Mouse (Mus musculus): ENCODE results near the gene Exph5. TPM values are rescaled to one million over a fixed set of nuclear protein-coding genes. Genes with fewer than 3 reads are reported as not detected.

Exph5 gene
- total RNA-seq, 2 experiments from 2014 or later = not detected

- ATAC-seq (replicated peaks; ENCODE audit: low FRiP score, poor library complexity, severe bottlenecking) = no peak
Measured at GRCm38 (mm10) chr9:53402291-53402711, 100.8 kb downstream of the Exph5 start, which contains the start of gene 4930550C14Rik. Gene 4930550C14Rik (plus strand): TSS chr9:53402325.

DNA sequence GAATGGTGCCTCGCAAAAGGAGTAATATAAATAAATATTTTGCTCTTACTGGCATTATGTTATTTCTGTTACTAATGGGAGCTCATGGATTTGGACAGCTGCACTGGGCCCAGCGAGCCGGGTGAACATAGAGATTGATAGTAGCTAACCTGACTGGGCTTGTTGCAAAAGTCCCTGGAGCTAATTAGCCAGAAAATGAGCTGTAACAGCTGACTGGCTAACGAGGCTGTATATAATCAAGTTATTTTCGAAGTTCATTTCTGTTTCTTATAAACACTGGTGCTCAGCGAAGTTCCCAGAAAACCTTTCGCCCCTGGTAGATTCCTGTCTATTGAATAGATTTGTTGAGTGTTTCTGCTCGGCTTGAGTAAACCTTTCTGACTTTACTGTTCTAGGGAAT is 101.5 kb downstream of the Exph5 start:
- ATAC-seq (replicated peaks; ENCODE audit: low FRiP score, poor library complexity, severe bottlenecking) = no peak

DNA sequence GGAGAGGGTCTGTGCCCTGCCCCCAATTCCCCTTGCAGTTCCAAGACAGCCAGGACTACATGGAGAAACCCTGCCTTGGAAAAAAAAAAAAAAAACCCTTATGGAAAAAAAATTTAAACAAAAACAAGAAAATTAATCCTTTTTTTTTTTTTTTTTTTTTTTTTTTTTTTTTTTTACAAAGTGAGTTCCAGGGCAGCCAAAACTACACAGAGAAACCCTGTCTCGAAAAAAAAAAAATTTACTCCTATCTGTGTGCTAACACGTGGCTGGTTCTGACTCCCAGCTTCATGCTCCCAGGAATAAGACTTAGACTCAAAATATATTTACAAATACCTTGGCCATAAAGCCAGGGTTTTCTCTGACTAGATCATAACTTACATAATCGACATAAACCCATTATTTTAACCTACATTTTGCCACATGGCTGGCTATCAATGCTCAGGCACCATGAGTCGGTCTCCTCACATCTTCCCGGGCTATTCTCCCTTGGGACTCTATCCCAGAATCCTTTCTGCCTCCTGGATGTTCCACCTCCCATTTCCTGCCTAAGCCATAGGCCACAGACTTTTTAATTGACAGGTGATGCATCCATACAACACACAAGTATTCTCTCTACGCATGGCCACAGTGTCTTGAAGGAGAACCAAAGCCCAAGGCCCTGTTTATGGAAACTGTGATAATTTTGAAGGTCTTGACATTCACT is 102.7 kb downstream of the Exph5 start:
- ATAC-seq (replicated peaks; ENCODE audit: low FRiP score, poor library complexity, severe bottlenecking) = no peak

DNA sequence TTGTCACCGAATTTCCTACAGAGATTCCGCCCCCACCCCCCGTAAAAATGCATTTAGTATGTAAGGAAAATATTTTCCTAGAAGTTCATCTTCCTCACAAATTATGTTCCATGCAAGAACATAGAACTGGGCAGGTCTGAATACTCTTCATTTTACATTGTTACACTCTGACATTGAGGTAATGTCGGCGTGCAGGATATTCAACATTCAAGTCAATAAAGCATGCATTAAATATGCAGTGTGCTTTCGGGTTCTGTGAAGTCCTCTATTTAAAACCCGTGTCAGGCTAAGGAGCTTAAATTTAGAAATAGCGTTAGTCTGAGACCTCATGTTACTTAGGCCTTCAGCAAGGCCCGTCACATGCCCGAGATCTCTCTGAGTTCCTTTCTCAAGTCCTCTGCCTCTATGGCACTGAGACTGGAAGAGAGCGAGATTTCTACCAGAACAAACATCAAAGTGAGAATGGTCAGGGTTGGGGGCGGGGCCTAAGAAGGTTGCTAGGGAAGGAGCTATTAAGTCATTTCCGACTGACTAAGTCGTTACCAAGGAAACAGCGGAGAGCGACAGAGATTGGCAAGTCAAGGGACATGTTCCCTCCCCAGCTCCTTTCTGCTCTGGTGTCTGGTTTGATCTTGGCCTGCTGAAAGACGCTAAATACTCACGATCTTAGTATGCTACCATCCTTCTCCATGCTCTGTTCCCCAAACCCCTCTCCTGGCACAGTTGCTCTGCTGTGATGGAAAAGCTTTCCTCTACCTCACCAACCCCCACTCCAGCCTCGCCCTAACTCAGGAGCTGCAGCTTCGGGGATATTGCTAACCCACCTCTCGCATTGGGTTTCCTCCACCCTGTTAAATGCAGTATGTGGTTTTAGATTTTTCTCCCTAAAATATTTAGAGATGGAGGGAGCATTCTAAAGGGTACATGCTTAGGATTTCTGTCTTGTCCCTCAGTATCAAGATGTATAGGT is 103.6 kb downstream of the Exph5 start:
- peak; percentile 49 for ATAC-seq (replicated peaks; ENCODE audit: low FRiP score, poor library complexity, severe bottlenecking)

GRCm38 (mm10) chr9:53408548-53408947 is 107.1 kb downstream of the Exph5 start:
- no peak for ATAC-seq (replicated peaks; ENCODE audit: low FRiP score, poor library complexity, severe bottlenecking)

GRCm38 (mm10) chr9:53408953-53409361 is 107.5 kb downstream of the Exph5 start:
- ATAC-seq (replicated peaks; ENCODE audit: low FRiP score, poor library complexity, severe bottlenecking) = no peak

DNA sequence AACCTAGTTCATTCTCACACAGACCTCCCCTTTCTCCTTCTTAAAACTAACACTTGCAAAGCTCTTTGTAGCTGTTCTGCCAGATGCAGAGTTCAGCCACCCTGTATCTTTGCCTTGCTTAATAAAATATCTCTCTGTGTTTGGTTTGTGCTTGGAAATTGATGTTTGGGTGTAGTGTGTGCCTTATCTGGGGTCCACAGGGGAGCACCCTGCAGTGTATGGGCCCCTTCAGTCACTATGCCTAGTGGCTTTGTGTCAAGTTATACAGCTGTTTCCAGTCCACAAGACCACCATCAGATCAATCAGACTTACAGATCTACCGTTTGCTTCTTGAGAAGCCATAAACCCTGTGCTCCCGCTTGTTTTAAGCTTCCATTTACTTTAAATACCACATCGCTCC is 108.0 kb downstream of the Exph5 start:
- ATAC-seq (replicated peaks; ENCODE audit: low FRiP score, poor library complexity, severe bottlenecking) = no peak

GRCm38 (mm10) chr9:53422133-53422896 is 120.8 kb downstream of the Exph5 start:
- ATAC-seq (replicated peaks; ENCODE audit: low FRiP score, poor library complexity, severe bottlenecking) = peak; percentile 90

DNA sequence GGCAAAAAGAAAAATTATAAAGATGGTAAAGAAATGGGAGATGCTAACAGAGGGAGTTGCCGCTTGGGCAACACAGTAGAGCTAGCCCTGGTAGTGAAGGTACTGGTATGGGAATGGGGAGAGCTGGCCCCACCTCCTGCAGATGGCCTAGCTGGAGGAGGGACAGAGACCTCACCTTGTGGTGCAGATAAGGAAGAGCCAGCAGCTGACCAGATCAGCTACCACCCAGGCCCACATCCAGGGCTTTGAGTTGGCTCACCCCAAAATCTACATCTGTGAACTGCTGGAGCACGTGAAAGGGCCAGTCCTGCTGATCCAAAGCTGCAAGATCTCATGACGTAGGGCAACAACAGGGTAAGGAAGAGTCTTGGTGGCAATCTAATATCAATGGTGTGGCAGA is 125.3 kb downstream of the Exph5 start:
- ATAC-seq (replicated peaks; ENCODE audit: low FRiP score, poor library complexity, severe bottlenecking) = 0 out of 2 replicates have a peak, but pooled peaks have one; percentile 46

Other genes with a start within 250 kb of the Exph5 start
- 4.0 and 14.7 TPM in 2 replicates for gene Ddx10, start 53.6 kb upstream of the Exph5 start, total RNA-seq (2015; ENCODE audit: low replicate concordance)
- gene Ddx10, start 53.6 kb upstream of the Exph5 start, total RNA-seq (2017; ENCODE audit: low replicate concordance) = 3.4 and 4.0 TPM in 2 replicates
- 0.72 and 2.1 TPM in 2 replicates for gene Kdelc2, start 82.4 kb downstream of the Exph5 start, total RNA-seq (2015; ENCODE audit: low replicate concordance)
- gene Kdelc2, start 82.4 kb downstream of the Exph5 start, total RNA-seq (2017; ENCODE audit: low replicate concordance) = 0.15 TPM in 1 of 2 replicates, not detected in the other
- gene 4930550C14Rik, start 100.7 kb downstream of the Exph5 start, total RNA-seq (2015; ENCODE audit: low replicate concordance) = 1.4 TPM in 1 of 2 replicates, not detected in the other
- gene 4930550C14Rik, start 100.7 kb downstream of the Exph5 start, total RNA-seq (2017; ENCODE audit: low replicate concordance) = not detected in 2 replicates
- gene Atm, start 235.1 kb downstream of the Exph5 start, total RNA-seq (2015; ENCODE audit: low replicate concordance) = 4.2 and 5.4 TPM in 2 replicates
- gene Atm, start 235.1 kb downstream of the Exph5 start, total RNA-seq (2017; ENCODE audit: low replicate concordance) = 4.6 and 5.1 TPM in 2 replicates
- gene Npat, start 235.4 kb downstream of the Exph5 start, total RNA-seq (2015; ENCODE audit: low replicate concordance) = 34.2 and 35.2 TPM in 2 replicates
- 23.0 and 32.1 TPM in 2 replicates for gene Npat, start 235.4 kb downstream of the Exph5 start, total RNA-seq (2017; ENCODE audit: low replicate concordance)

Data from erythroid progenitor cell, adult 5-6 weeks (primary cell).